In genomic region chr17:86755581-86756195, GRCm38 (mm10) we compare ENCODE assay signal across 8 mouse cellular contexts. TPM values are rescaled to one million over a fixed set of nuclear protein-coding genes. Genes with fewer than 3 reads are reported as not detected.
DNase-seq lines count a peak whose midpoint lies in the region; ATAC-seq and TF ChIP-seq lines count a peak whose summit lies in the region.

No protein-coding gene starts in this region.

- no peak overlapping the region; the same call in 1 of the 2 replicates for H3K27ac ChIP-seq in kidney, postnatal 0 days
- H3K27ac ChIP-seq in forebrain, embryonic 11.5 days (ENCODE audit: low read depth, low read length): no peak overlapping the region
- no peak overlapping the region for H3K27ac ChIP-seq in intestine, postnatal 0 days (ENCODE audit: low read depth, low read length)
- H3K27ac ChIP-seq in neural tube, embryonic 14.5 days (ENCODE audit: low read depth, low read length): no peak overlapping the region

- peak; percentile 32 for DNase-seq in kidney, postnatal 0 days (ENCODE audit: low spot score)
- no peak for DNase-seq in kidney, adult 18-20 months
- DNase-seq in forebrain, embryonic 11.5 days (ENCODE audit: low spot score): no peak
- DNase-seq in left cerebral cortex, postnatal 4 days: no peak
- DNase-seq in right cerebral cortex, postnatal 14 days: no peak
- no peak for DNase-seq in layer of hippocampus, adult 18-20 months (ENCODE audit: low spot score in 2 of 2)

- no peak for ATAC-seq in kidney, postnatal 0 days (replicated peaks; ENCODE audit: low FRiP score, low read depth)
- ATAC-seq in forebrain, embryonic 11.5 days (replicated peaks; ENCODE audit: low FRiP score): no peak
- ATAC-seq in intestine, postnatal 0 days: no peak
- ATAC-seq in neural tube, embryonic 14.5 days (ENCODE audit: low read depth): no peak

- no peaks in the 10 kb centered on the region for H3K27me3 ChIP-seq in kidney, postnatal 0 days (ENCODE audit: insufficient read depth, low read length)
- H3K27me3 ChIP-seq in forebrain, embryonic 11.5 days (ENCODE audit: control insufficient read depth, insufficient read depth, low read length): peaks cover 41% of the 10 kb centered on the region
- H3K27me3 ChIP-seq in intestine, postnatal 0 days (replicated peaks; ENCODE audit: control insufficient read depth, insufficient read depth, low read length): peaks cover 30% of the 10 kb centered on the region
- H3K27me3 ChIP-seq in neural tube, embryonic 14.5 days (ENCODE audit: control insufficient read depth, insufficient read depth, low read length): peaks cover 31% of the 10 kb centered on the region

- intact Hi-C loops in left cerebral cortex, postnatal 4 days (cut with DNase I): no loop called here

- H3K4me2 ChIP-seq in kidney, postnatal 0 days (ENCODE audit: low read length): peak overlapping the region; percentile 93
- H3K4me2 ChIP-seq in forebrain, embryonic 11.5 days (ENCODE audit: low read depth, low read length, severe bottlenecking): no peak overlapping the region
- peak overlapping the region; percentile 85 for H3K4me2 ChIP-seq in intestine, postnatal 0 days (replicated peaks; ENCODE audit: low read depth)
- H3K4me2 ChIP-seq in neural tube, embryonic 14.5 days (ENCODE audit: low read depth, low read length): peak overlapping the region; percentile 91; the same call in 1 of the 2 replicates

- H3K36me3 ChIP-seq in kidney, postnatal 0 days (ENCODE audit: insufficient read depth, low read length): no peaks in the 10 kb centered on the region
- no peaks in the 10 kb centered on the region for H3K36me3 ChIP-seq in forebrain, embryonic 11.5 days (ENCODE audit: control insufficient read depth, insufficient read depth, low read length)
- H3K36me3 ChIP-seq in intestine, postnatal 0 days (ENCODE audit: control insufficient read depth, insufficient read depth): no peaks in the 10 kb centered on the region
- H3K36me3 ChIP-seq in neural tube, embryonic 14.5 days (ENCODE audit: control insufficient read depth, insufficient read depth, low read length): no peaks in the 10 kb centered on the region

- TF ChIP-seq CTCF in kidney, postnatal 0 days (IDR thresholded peaks at IDR 0.05; ENCODE audit: low read depth): no peak
- no peak for TF ChIP-seq CTCF in intestine, postnatal 0 days (IDR thresholded peaks at IDR 0.05; ENCODE audit: low read depth)

- H3K9me3 ChIP-seq in kidney, postnatal 0 days (replicated peaks; ENCODE audit: low read length): no peaks in the 10 kb centered on the region
- H3K9me3 ChIP-seq in forebrain, embryonic 11.5 days (ENCODE audit: control insufficient read depth, low read length): no peaks in the 10 kb centered on the region
- no peaks in the 10 kb centered on the region for H3K9me3 ChIP-seq in intestine, postnatal 0 days (ENCODE audit: control insufficient read depth)
- no peaks in the 10 kb centered on the region for H3K9me3 ChIP-seq in neural tube, embryonic 14.5 days (ENCODE audit: control insufficient read depth, low read length)

- 30% methylated on average over 11 of the region's 11 CpGs for WGBS in kidney, postnatal 0 days
- WGBS in forebrain, embryonic 11.5 days: 16% methylated on average over 11 of the region's 11 CpGs
- 44% methylated on average over 11 of the region's 11 CpGs for WGBS in intestine, postnatal 0 days
- 13% methylated on average over 11 of the region's 11 CpGs for WGBS in neural tube, embryonic 14.5 days

- peak overlapping the region; percentile 57 for H3K4me3 ChIP-seq in kidney, postnatal 0 days (replicated peaks; ENCODE audit: low read depth, low read length)
- peak overlapping the region; percentile 53; the same call in 1 of the 2 replicates for H3K4me3 ChIP-seq in forebrain, embryonic 11.5 days (ENCODE audit: low read depth, low read length)
- H3K4me3 ChIP-seq in intestine, postnatal 0 days (ENCODE audit: low read depth, low read length): peak overlapping the region; percentile 58
- peak overlapping the region; percentile 46 for H3K4me3 ChIP-seq in neural tube, embryonic 14.5 days (ENCODE audit: low read depth, low read length)

- H3K9ac ChIP-seq in kidney, postnatal 0 days (ENCODE audit: low read depth, low read length): peak overlapping the region; percentile 63
- H3K9ac ChIP-seq in forebrain, embryonic 11.5 days (ENCODE audit: low read length): no peak overlapping the region
- H3K9ac ChIP-seq in intestine, postnatal 0 days (ENCODE audit: low read depth, low read length): peak overlapping the region; percentile 35; the same call in 1 of the 2 replicates
- H3K9ac ChIP-seq in neural tube, embryonic 14.5 days (replicated peaks; ENCODE audit: low read depth, low read length): no peak overlapping the region

- H3K4me1 ChIP-seq in kidney, postnatal 0 days (replicated peaks; ENCODE audit: insufficient read depth, low read length): peaks cover 9% of the 10 kb centered on the region
- H3K4me1 ChIP-seq in forebrain, embryonic 11.5 days (replicated peaks; ENCODE audit: control insufficient read depth, insufficient read depth, low read length): peaks cover 7% of the 10 kb centered on the region
- H3K4me1 ChIP-seq in intestine, postnatal 0 days (replicated peaks; ENCODE audit: control insufficient read depth, insufficient read depth, low read length): 0 out of 2 replicates have a peak, but pooled peaks cover 4% of the 10 kb centered on the region
- H3K4me1 ChIP-seq in neural tube, embryonic 14.5 days (ENCODE audit: control insufficient read depth, insufficient read depth, low read length): peaks cover 21% of the 10 kb centered on the region

RNA-seq across cellular contexts. Expression of gene Epas1, which starts 2.2 kb away (rescaled TPM):
- 12.8 and 14.3 TPM in 2 replicates for polyA plus RNA-seq in kidney, postnatal 0 days (2015; fragmentation: Nextera tagmentation; extraction: Ambion mirVana)
- polyA plus RNA-seq in forebrain, embryonic 11.5 days (2014; fragmentation: Nextera tagmentation; extraction: Ambion mirVana): 6.9 TPM in 2 replicates
- polyA plus RNA-seq in intestine, postnatal 0 days (2015; fragmentation: Nextera tagmentation; extraction: Ambion mirVana): 7.4 and 8.7 TPM in 2 replicates
- 6.6 and 11.7 TPM in 2 replicates for polyA plus RNA-seq in neural tube, embryonic 14.5 days (2014; fragmentation: Nextera tagmentation; extraction: Ambion mirVana)
- 10 to 100 TPM; 44.1 to 45.6 TPM for total RNA-seq in left cerebral cortex, postnatal 4 days (2021)
- 10 to 100 TPM; 83.0 to 84.1 TPM for total RNA-seq in layer of hippocampus, adult 18-20 months (2021)

Comparison
In these comparisons a context has a peak if more than half of its experiments do, and no peak if none do; other contexts are left out.
1. H3K9ac ChIP-seq: peak in kidney, postnatal 0 days (single experiment) and intestine, postnatal 0 days (single experiment); none in forebrain, embryonic 11.5 days (single experiment) and neural tube, embryonic 14.5 days (single experiment).
2. Peak in every context shown above with its lines, with median percentiles within 50 percentile points of each other: H3K4me3 ChIP-seq.